Mouse (Mus musculus) testis, postnatal 14 days (tissue): ENCODE data around the gene Slc6a6.

Experiments used
- DNase-seq: peaks from one replicate; pipeline ENCODE4 v3.0.0; 2021; ENCODE audit warnings: low spot score

The Slc6a6 gene

GRCm38 (mm10) chr6:91720588-91721214 lies 36.8 kb downstream of the Slc6a6 start:
- no peak for DNase-seq

GRCm38 (mm10) chr6:91721215-91721701 lies 37.4 kb downstream of the Slc6a6 start:
- DNase-seq, result no peak

GRCm38 (mm10) chr6:91727361-91727760 lies 43.5 kb downstream of the Slc6a6 start:
- no peak for DNase-seq

- no peak for DNase-seq
These were observed 45.2 kb downstream of the Slc6a6 start for GRCm38 (mm10) chr6:91728939-91729619.

DNA sequence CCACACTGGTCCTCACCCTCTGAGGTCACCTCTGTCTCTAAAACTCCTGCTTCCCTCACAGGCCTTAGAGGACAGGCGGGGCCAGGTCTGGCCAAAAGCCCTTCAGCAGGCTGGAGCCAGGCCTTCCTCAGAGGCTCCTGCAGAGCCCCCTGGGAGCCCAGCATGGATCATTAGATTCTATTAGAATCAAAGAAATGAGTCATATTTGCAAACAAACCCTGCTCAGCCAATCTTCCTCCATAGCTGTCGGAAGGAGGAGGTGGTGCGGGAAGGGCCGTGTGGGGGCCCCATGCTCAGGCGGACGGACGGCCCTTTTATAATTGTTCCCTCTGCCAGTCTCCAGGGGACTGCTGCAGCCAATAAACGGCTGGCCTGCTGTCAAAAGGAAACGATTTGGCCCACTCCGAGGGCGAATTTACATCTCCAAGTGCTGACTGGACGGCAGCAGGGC lies 45.8 kb downstream of the Slc6a6 start:
- peak; percentile 74 for DNase-seq

- peak; percentile 49 for DNase-seq
These were observed 48.3 kb downstream of the Slc6a6 start for GRCm38 (mm10) chr6:91732138-91732537.

DNA sequence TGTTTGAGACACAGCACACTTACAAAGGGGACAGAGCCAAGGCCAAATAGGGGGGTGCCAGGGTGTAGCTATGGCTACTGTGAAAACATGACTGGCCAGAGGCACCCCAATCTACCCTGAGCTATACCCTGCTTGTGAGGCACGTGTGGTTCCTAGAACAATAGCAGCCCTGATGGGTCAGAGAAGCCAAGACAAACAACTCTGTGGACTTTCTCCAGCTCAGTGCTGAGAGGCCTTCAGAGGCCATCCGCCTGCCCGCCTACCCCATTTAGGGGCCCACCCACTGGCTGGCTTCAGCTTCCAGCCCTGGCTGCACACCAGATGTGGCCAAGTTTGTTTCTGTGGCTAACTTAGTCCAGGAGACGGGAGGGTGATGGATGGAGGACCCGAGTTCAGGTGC lies 52.6 kb downstream of the Slc6a6 start:
- peak; percentile 23 for DNase-seq

GRCm38 (mm10) chr6:91737451-91737850 lies 53.6 kb downstream of the Slc6a6 start:
- DNase-seq, result no peak

GRCm38 (mm10) chr6:91738058-91738457 lies 54.2 kb downstream of the Slc6a6 start:
- no peak for DNase-seq

DNA sequence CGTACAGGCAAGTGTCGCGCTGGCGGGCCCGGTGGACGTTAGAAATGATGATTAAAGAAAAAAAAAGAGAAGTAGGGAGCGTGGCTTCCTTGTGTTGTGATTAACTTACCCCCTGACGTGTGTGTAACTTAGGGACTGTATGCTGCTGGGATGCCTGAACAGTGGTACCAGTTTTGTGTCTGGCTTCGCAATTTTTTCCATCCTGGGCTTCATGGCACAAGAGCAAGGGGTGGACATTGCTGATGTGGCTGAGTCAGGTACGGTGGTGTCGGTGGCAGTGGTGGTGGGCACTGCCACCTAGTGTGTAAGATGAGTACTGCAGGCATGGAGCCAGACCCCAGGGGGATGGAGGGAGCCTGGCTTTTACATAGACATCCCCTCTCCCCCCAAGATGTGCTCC lies 57.2 kb downstream of the Slc6a6 start:
- DNase-seq, result no peak

- peak; percentile 34 for DNase-seq
These were observed 58.6 kb downstream of the Slc6a6 start for GRCm38 (mm10) chr6:91742466-91742865.

GRCm38 (mm10) chr6:91742995-91743394 lies 59.1 kb downstream of the Slc6a6 start:
- DNase-seq, result no peak

DNA sequence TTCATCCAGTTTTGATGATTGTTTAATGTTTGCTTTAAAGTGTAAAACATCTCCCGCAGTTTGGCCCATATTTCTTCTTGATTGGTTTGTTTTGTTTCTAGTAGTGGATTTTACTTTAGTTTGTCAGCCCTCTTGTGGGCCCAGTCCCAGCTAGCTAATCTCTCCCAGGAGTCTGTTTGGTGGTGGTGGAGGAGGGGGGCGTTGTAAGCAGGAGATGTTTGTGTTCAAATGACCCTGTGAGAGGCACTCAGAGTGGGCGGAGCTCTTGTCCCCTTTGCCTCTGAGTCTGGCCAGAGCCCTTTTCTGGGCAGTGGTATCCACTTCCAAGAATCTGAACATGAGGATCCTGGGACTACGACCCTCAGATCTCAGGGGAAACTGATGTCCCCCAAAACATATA lies 60.0 kb downstream of the Slc6a6 start:
- DNase-seq, result no peak

DNA sequence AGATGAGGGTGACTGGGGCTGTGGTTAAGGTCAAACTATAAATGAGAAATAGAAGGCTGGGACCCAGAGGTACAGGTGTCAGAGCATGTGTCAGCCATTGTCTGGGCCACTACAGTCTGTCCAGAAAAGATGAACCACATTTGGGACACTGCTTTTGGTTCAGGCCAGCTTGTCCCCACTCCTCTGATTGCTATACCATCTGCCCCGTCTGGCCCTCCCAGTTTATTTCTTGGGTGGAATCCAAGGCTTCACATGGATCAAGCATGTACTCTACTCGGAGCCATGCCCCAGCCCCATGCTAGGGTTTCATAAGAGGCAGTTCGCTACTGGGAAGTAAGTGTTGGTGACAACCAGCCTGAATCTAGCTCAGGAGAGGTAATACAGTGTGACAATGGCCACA lies 61.4 kb downstream of the Slc6a6 start:
- DNase-seq, result no peak

- DNase-seq, result no peak
These were observed 62.2 kb downstream of the Slc6a6 start for GRCm38 (mm10) chr6:91745947-91746582.

- DNase-seq, result no peak
These were observed 62.9 kb downstream of the Slc6a6 start for GRCm38 (mm10) chr6:91746776-91747175.

DNA sequence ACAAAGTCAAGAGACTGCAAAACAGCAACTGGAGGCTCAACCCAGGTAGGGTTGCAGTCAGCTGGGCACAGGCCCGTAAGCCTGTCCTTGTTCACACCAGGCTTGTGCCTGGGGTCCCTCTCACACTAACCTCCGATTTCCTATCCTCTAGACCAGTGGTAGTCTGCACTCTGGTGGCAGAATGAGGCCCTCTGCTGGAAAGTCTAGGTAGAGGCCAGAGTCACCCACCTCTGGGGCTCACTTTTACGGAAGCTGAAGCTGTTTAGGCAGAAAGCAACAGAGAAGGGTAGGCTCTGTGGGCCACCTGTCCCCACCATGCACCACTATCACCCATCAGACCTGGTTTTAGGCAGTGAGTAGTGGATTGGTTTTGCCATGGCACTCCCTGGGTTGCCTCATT lies 67.1 kb downstream of the Slc6a6 start:
- DNase-seq, result no peak

GRCm38 (mm10) chr6:91752884-91753283 lies 69.0 kb downstream of the Slc6a6 start:
- no peak for DNase-seq

- DNase-seq, result no peak
These were observed 70.2 kb downstream of the Slc6a6 start for GRCm38 (mm10) chr6:91754098-91754497.

GRCm38 (mm10) chr6:91754845-91755244 lies 71.0 kb downstream of the Slc6a6 start:
- DNase-seq, result no peak

DNA sequence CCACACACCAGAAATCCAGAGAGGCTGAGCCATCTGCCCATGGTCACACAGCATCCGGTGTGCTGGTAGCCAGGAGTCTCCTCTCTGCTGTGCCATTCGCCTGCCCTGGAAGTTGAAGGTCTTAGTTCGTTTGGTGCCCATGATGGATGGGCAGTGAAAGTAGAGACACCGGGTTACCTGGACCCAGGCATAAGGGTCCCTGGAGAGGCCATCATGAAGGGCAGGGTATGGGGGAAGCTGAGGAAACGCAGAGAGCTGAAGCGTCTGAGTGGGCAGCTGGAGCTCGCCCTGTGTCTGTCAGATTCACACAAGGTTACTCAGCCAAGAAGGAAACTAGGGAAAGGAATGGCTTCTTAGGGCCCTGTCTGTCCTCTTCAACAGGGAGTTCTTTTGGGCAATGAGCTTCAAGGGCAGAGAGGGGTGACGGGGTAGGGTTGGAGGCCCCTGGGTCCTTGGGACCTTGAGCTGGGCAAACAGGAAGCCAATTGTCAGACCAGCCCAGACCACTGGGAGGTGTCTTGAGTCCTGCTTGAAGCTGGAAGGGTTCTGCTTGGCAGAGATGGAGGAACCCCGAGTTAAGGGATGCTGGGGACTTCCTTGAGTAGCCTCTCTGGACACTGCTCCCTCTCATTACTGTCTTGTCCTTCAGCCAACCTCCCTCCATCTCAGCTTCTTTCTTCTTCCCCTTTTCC lies 78.3 kb downstream of the Slc6a6 start:
- no peak for DNase-seq

DNA sequence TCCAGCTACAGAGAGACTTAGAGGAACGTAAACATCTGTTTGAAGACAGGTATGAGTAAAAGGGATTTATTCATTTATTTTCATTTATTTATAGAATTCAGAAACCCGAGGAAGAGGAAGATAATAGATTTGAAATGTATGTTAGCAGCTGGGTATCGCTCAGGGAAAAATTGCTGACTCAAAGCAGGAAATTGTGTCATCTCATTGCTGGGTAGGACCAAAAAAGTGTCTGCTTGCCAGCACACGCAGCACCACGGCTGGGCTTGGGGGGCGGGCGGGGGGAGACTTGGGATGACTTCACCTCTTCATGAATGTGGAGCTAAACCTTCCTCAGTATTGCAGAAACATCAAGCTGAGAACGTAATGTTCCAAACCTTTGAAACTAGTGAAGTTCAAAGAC lies 83.7 kb downstream of the Slc6a6 start:
- DNase-seq, result no peak

- DNase-seq, result no peak
These were observed 90.1 kb downstream of the Slc6a6 start for GRCm38 (mm10) chr6:91773951-91774350.
